Mouse (Mus musculus) embryonic facial prominence, embryonic 13.5 days (tissue): Measurements from ENCODE around the gene Creb5. TPM values are rescaled to one million over a fixed set of nuclear protein-coding genes. Genes with fewer than 3 reads are reported as not detected.

Source experiments
- ATAC-seq: fragments of 200-750 bp; cut with Nextera tagmentation; 2 replicates; pipeline ENCODE4 v1.8.0; 2017; ENCODE audit warnings: low read depth; ENCODE audit not compliant: insufficient number of reproducible peaks, insufficient read depth, low FRiP score, low TSS enrichment
- H3K27ac ChIP-seq: fragments of 300-500 bp; sonication (generic); 2 replicates; pipeline ENCODE4 v1.5.1; 2015; ENCODE audit warnings: moderate library complexity, mild to moderate bottlenecking, inconsistent platforms
- H3K27me3 ChIP-seq: fragments of 300-500 bp; sonication (generic); 2 replicates; pipeline ENCODE4 v1.6.1; 2015; ENCODE audit warnings: mild to moderate bottlenecking, inconsistent platforms
- H3K36me3 ChIP-seq: fragments of 300-500 bp; sonication (generic); 2 replicates; pipeline ENCODE4 v1.6.1; 2015; ENCODE audit warnings: mild to moderate bottlenecking, inconsistent platforms
- H3K4me1 ChIP-seq: fragments of 300-500 bp; sonication (generic); 2 replicates; pipeline ENCODE4 v1.6.1; 2015; ENCODE audit warnings: inconsistent platforms
- H3K4me2 ChIP-seq: fragments of 300-500 bp; sonication (generic); 2 replicates; pipeline ENCODE4 v1.6.1; 2015; ENCODE audit warnings: moderate library complexity, mild to moderate bottlenecking, inconsistent platforms
- H3K4me3 ChIP-seq: fragments of 300-500 bp; sonication (generic); 2 replicates; pipeline ENCODE4 v1.5.1; 2015; ENCODE audit warnings: mild to moderate bottlenecking, inconsistent platforms
- H3K9ac ChIP-seq: fragments of 300-500 bp; sonication (generic); 2 replicates; pipeline ENCODE4 v1.6.1; 2015; ENCODE audit warnings: mild to moderate bottlenecking, inconsistent platforms
- H3K9me3 ChIP-seq: fragments of 300-500 bp; sonication (generic); 2 replicates; pipeline ENCODE4 v1.6.1; 2016; ENCODE audit warnings: inconsistent platforms
- WGBS: fragments of 180-500 bp; shearing (Covaris S2); methylation state at CpG from one replicate; pipeline ENCODE4 v1.1.7; 2015; ENCODE audit warnings: mixed read lengths; 5-methylcytosine and 5-hydroxymethylcytosine counted together
- polyA plus RNA-seq: library from polyadenylated mRNA; unstranded; fragments of >200 nt; fragmentation: Nextera tagmentation; extraction: Ambion mirVana; gene quantifications from 2 replicates; pipeline ENCODE4 v1.2.1, GENCODE M21; 2015

The Creb5 gene
- polyA plus RNA-seq, 1 experiment from 2014 or later, result 21.8 TPM

DNA sequence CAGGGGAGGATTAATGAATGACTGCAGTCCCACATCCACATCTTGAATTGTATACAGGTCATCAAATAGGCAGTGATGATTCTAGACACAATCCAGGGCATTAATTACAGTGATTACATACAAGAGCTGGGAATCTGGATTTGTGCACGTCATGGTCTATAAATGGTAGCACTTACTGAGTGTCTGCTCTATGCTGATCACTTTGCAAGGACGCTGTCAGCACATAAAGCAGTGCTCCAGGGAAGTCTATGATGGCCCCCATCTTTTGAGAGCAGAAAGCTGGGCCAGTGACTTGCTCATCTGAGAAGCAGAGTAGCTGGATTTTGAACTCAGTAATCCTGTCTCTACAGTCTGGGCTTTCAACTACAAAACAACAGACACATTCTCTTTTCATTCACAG, 318.1 kb downstream of the Creb5 start:
- Histone ChIP-seq H3K27ac (no peak overlapping the region), H3K27me3 (0 out of 2 replicates have a peak, but pooled peaks cover 4% of the 10 kb centered on the region), H3K4me2 (no peak overlapping the region), H3K4me3 (no peak overlapping the region), H3K4me1 (peaks cover 13% of the 10 kb centered on the region), H3K9me3 (no peaks in the 10 kb centered on the region), H3K9ac (no peak overlapping the region), H3K36me3 (0 out of 2 replicates have a peak, but pooled peaks cover 1% of the 10 kb centered on the region)
- 79% methylated on average over 2 of the region's 2 CpGs for WGBS
- ATAC-seq, result no peak

- Histone ChIP-seq H3K36me3 (0 out of 2 replicates have a peak, but pooled peaks cover 4% of the 10 kb centered on the region), H3K4me3 (no peak overlapping the region), H3K4me1 (peaks cover 24% of the 10 kb centered on the region), H3K9ac (no peak overlapping the region), H3K4me2 (no peak overlapping the region), H3K27me3 (no peaks in the 10 kb centered on the region), H3K9me3 (no peaks in the 10 kb centered on the region), H3K27ac (no peak overlapping the region)
- 71% methylated on average over 5 of the region's 5 CpGs for WGBS
- no peak for ATAC-seq
Measured at GRCm38 (mm10) chr6:53611451-53611945, 324.4 kb downstream of the Creb5 start.

DNA sequence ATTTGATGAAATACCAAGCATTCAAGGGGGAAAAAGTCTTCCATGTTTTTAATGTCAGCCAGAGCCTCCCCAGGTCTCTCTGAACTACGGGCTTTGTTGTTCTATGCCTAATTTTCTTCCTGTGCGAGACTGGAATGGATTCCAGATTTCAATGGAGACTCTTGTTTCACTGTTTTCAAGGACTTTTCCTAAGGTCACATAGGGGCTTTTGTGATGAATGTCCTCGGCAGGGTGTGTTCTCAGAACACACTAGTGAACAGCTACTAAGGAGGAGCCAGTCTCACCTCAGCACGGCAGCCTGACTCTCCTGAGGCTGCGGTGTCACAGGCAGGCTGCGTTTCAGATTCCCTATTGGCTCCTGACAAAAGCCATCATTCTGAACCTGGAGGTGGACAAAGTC, 325.6 kb downstream of the Creb5 start:
- Histone ChIP-seq H3K4me2 (peak overlapping the region; percentile 48), H3K9ac (peak overlapping the region; percentile 28; the same call in 1 of the 2 replicates), H3K36me3 (0 out of 2 replicates have a peak, but pooled peaks cover 4% of the 10 kb centered on the region), H3K4me3 (no peak overlapping the region), H3K4me1 (peaks cover 24% of the 10 kb centered on the region), H3K27me3 (no peaks in the 10 kb centered on the region), H3K27ac (peak overlapping the region; percentile 60; the same call in 1 of the 2 replicates), H3K9me3 (no peaks in the 10 kb centered on the region)
- ATAC-seq, result no peak
- WGBS, result 20% methylated on average over 6 of the region's 6 CpGs

- Histone ChIP-seq H3K4me2 (no peak overlapping the region), H3K27ac (no peak overlapping the region), H3K27me3 (no peaks in the 10 kb centered on the region), H3K36me3 (no peaks in the 10 kb centered on the region), H3K9me3 (no peaks in the 10 kb centered on the region), H3K9ac (no peak overlapping the region), H3K4me1 (peaks cover 24% of the 10 kb centered on the region), H3K4me3 (no peak overlapping the region)
- WGBS, result 40% methylated on average over 9 of the region's 9 CpGs
- ATAC-seq, result no peak
Measured at GRCm38 (mm10) chr6:53615440-53616211, 328.6 kb downstream of the Creb5 start.

DNA sequence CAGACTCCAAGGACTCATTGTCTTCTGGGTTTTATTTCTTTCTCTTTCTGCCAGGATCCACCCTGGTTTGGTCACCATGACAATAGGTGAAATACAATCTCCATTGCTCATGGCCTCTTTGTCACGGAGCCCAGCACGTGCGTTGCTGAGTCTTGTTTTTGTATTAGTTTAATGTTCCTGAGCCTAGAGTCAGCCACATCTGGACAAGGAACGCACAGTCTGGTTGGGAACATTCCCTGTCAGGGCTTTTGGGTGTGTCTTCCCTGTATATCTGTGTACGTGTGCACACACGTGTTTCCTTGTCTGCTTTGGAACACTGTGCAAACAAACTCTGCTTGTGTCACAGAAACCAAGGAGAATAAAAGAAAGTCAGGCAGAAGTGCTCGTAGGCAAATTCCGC, 331.1 kb downstream of the Creb5 start:
- no peaks in the 10 kb centered on the region for H3K36me3 ChIP-seq
- no peaks in the 10 kb centered on the region for H3K27me3 ChIP-seq
- peaks cover 13% of the 10 kb centered on the region for H3K4me1 ChIP-seq
- no peak overlapping the region for H3K4me3 ChIP-seq
- 63% methylated on average over 8 of the region's 8 CpGs for WGBS
- no peak overlapping the region for H3K27ac ChIP-seq
- no peak for ATAC-seq
- H3K9me3 ChIP-seq, result no peaks in the 10 kb centered on the region
- H3K4me2 ChIP-seq, result no peak overlapping the region
- H3K9ac ChIP-seq, result no peak overlapping the region

GRCm38 (mm10) chr6:53619676-53620075, 332.6 kb downstream of the Creb5 start:
- no peak for ATAC-seq
- Histone ChIP-seq H3K9ac (no peak overlapping the region), H3K4me1 (peaks cover 18% of the 10 kb centered on the region), H3K27ac (no peak overlapping the region), H3K4me3 (no peak overlapping the region), H3K4me2 (no peak overlapping the region), H3K27me3 (no peaks in the 10 kb centered on the region), H3K36me3 (no peaks in the 10 kb centered on the region), H3K9me3 (no peaks in the 10 kb centered on the region)
- 89% methylated on average over 1 of the region's 1 CpGs for WGBS

DNA sequence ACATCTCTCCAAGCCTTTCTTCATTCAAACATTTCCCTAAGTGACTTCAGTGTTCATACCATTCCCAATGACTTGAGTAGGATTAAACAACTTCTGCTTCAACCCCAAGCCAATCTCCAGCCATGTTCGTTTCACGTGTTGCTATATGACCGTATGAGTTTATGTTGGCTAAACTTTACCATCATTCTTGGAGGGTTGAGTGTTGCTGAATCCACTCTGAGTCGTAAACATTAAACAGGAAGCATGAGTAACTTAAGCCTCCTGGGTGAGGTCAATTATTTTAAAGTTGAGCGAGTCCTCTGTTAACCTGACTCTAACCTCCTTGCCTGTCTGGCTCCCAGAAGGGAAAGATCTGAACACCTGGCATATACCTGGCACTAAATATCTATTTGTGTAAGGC, 334.2 kb downstream of the Creb5 start:
- WGBS, result 73% methylated on average over 5 of the region's 5 CpGs
- Histone ChIP-seq H3K9ac (no peak overlapping the region), H3K27me3 (no peaks in the 10 kb centered on the region), H3K36me3 (no peaks in the 10 kb centered on the region), H3K4me2 (no peak overlapping the region), H3K4me1 (peaks cover 10% of the 10 kb centered on the region), H3K9me3 (no peaks in the 10 kb centered on the region), H3K4me3 (no peak overlapping the region), H3K27ac (no peak overlapping the region)
- no peak for ATAC-seq

DNA sequence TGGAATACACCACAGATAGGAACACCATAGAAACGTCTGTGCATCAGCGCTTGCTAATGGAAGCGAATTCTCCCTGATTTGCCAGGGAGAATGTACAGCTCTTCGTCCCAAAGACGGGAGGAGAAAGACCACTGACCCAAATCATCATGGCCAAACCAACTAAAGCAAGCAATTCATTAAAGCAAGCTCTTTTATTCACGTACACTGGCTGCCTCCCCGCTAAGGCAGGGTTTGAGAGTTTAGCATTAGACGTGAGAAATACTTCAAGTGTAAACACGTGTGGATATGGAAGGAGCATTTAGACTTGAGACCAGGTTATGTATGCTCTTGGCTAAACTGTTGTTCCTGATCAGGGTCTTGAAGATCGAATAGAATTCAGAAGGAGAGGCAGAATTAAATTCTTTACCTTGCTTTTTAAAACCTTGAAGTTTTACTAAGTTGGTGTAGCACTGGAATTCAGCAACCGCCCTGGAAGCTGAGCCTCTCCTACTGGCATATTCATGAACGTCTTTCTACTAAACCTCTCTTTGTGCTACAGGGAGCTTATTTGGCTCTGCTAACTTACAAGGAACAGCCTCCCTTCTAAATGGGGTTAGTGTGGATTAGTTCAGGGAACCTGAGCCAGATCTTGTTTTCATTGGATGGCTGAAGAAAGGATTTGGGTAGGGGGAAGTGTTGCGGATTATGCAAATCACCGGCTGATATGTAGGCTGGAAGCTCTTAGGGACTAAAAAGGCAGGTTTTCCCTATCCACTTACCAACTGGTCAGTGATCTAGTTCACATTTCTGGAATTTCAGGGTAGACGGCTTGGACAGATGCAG, 337.6 kb downstream of the Creb5 start:
- no peaks in the 10 kb centered on the region for H3K36me3 ChIP-seq
- no peak overlapping the region for H3K4me3 ChIP-seq
- H3K4me1 ChIP-seq, result peaks cover 8% of the 10 kb centered on the region
- peak overlapping the region; percentile 5; the same call in 1 of the 2 replicates for H3K27ac ChIP-seq
- no peaks in the 10 kb centered on the region for H3K9me3 ChIP-seq
- H3K9ac ChIP-seq, result no peak overlapping the region
- no peak for ATAC-seq
- H3K4me2 ChIP-seq, result no peak overlapping the region
- 42% methylated on average over 15 of the region's 15 CpGs for WGBS
- H3K27me3 ChIP-seq, result no peaks in the 10 kb centered on the region

GRCm38 (mm10) chr6:53626044-53626443, 339.0 kb downstream of the Creb5 start:
- no peak for ATAC-seq
- 83% methylated on average over 5 of the region's 5 CpGs for WGBS
- no peaks in the 10 kb centered on the region for H3K27me3 ChIP-seq

DNA sequence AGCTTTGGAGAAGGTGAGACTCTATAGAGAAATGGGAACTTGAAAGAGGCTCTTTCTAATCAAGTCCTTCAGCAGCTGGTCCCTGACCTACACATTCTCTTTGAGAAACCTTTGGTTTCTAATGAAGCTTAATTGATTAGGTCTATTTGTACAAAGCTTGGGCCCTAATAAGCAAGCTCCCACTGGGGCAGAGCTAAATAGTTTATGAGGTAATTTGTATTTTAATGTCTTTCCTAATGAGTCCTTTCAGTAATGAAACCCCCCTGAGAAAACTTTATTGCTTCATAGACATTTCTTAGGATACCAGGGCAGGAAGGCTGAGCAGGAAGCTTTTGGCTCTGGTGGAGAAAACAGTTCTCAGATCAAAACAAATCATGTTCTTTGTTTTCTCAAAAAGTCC, 341.6 kb downstream of the Creb5 start:
- no peak overlapping the region for H3K4me3 ChIP-seq
- no peaks in the 10 kb centered on the region for H3K9me3 ChIP-seq
- H3K27me3 ChIP-seq, result no peaks in the 10 kb centered on the region
- H3K4me1 ChIP-seq, result peaks cover 8% of the 10 kb centered on the region
- no peak for ATAC-seq
- no peak overlapping the region for H3K4me2 ChIP-seq
- no peaks in the 10 kb centered on the region for H3K36me3 ChIP-seq
- no peak overlapping the region for H3K27ac ChIP-seq
- H3K9ac ChIP-seq, result no peak overlapping the region

More at GRCm38 (mm10) chr6:53626044-53626443, 339.0 kb downstream of the Creb5 start:
- H3K36me3 ChIP-seq, result no peaks in the 10 kb centered on the region
- no peak overlapping the region for H3K9ac ChIP-seq
- H3K27ac ChIP-seq, result no peak overlapping the region
- no peak overlapping the region for H3K4me3 ChIP-seq
- no peaks in the 10 kb centered on the region for H3K9me3 ChIP-seq
- no peak overlapping the region for H3K4me2 ChIP-seq
- peaks cover 8% of the 10 kb centered on the region for H3K4me1 ChIP-seq

GRCm38 (mm10) chr6:53635453-53635852, 348.4 kb downstream of the Creb5 start:
- no peak overlapping the region for H3K4me2 ChIP-seq
- 89% methylated on average over 7 of the region's 7 CpGs for WGBS
- H3K9me3 ChIP-seq, result no peaks in the 10 kb centered on the region
- H3K27me3 ChIP-seq, result no peaks in the 10 kb centered on the region; the same call in 1 of the 2 replicates
- no peak overlapping the region for H3K9ac ChIP-seq
- H3K4me1 ChIP-seq, result peaks cover 14% of the 10 kb centered on the region
- ATAC-seq, result no peak
- no peak overlapping the region for H3K27ac ChIP-seq
- no peaks in the 10 kb centered on the region for H3K36me3 ChIP-seq
- no peak overlapping the region for H3K4me3 ChIP-seq
